Mouse (Mus musculus) cortical plate, adult 2 months (tissue): ENCODE data around the gene Ano2. TPM values are rescaled to one million over a fixed set of nuclear protein-coding genes. Genes with fewer than 3 reads are reported as not detected.

Experiments
- H3K27ac ChIP-seq: fragments of 200-500 bp; 2 replicates; pipeline ENCODE4 v1.5.1; 2012; ENCODE audit warnings: low read length, control low read depth, inconsistent platforms; ENCODE audit not compliant: insufficient read depth
- H3K4me1 ChIP-seq: fragments of 200-500 bp; 2 replicates; pipeline ENCODE4 v1.6.1; 2011; ENCODE audit warnings: low read length; ENCODE audit not compliant: control insufficient read depth, insufficient read depth
- H3K4me3 ChIP-seq: fragments of 200-500 bp; 2 replicates; pipeline ENCODE4 v1.5.1; 2011; ENCODE audit warnings: mild to moderate bottlenecking, low read length, control low read depth; ENCODE audit not compliant: insufficient read depth
- CTCF ChIP-seq: fragments of 200-500 bp; IDR thresholded peaks from 2 replicates; pipeline ENCODE4 v1.5.1; 2011; ENCODE audit warnings: mild to moderate bottlenecking, control low read depth, low read length; ENCODE audit not compliant: insufficient read depth; ENCODE audit errors: extremely low read depth
- POLR2A ChIP-seq: fragments of 200-500 bp; IDR thresholded peaks from 2 replicates; pipeline ENCODE4 v1.6.1; 2011; ENCODE audit warnings: mild to moderate bottlenecking, low read length, control low read depth; ENCODE audit not compliant: insufficient read depth; ENCODE audit errors: extremely low read depth
- polyA plus RNA-seq: library from polyadenylated mRNA; depleted of rRNA; stranded (reverse); fragments of >200 nt; gene quantifications from 2 replicates; pipeline ENCODE4 v1.2.3, GENCODE M21; 2012; rRNA removed

Gene Ano2
- polyA plus RNA-seq, 1 experiment = 3.0 TPM

GRCm38 (mm10) chr6:126088489-126089265, 398.5 kb downstream of the Ano2 start:
- no peaks in the 10 kb centered on the region for H3K4me1 ChIP-seq
- TF ChIP-seq CTCF (no peak), POLR2A (no peak)
- no peak overlapping the region for H3K4me3 ChIP-seq
- H3K27ac ChIP-seq = no peak overlapping the region

Other genes starting within 250 kb of the Ano2 start
- gene Cd9, start 195.6 kb upstream of the Ano2 start, polyA plus RNA-seq = 88.3 and 105 TPM in 2 replicates
- 19.9 and 22.9 TPM in 2 replicates for gene Vwf, start 143.6 kb upstream of the Ano2 start, polyA plus RNA-seq